Mouse (Mus musculus) G1E (cell line): ENCODE measurements at regions not wholly inside any gene's neighbourhood (a gene's known extent, or its start where the extent isn't known, plus 50 kb on each side); places are given as distances from the start of the nearest gene placed in this dataset.

Experiments
- CTCF ChIP-seq: IDR thresholded peaks from 2 replicates; pipeline ENCODE4 v1.5.1; 2012; ENCODE audit warnings: low read depth, low read length, inconsistent platforms, mixed read lengths
- GATA1 ChIP-seq: IDR thresholded peaks from 2 replicates; pipeline ENCODE4 v1.6.1; 2012; ENCODE audit warnings: borderline replicate concordance, low read length, inconsistent platforms, mixed read lengths
- POLR2AphosphoS5 ChIP-seq: IDR thresholded peaks from 2 replicates; pipeline ENCODE4 v1.6.1; 2012; ENCODE audit warnings: low read depth, low read length, inconsistent platforms; ENCODE audit not compliant: insufficient replicate concordance
- TAL1 ChIP-seq: conservative IDR thresholded peaks from 2 replicates; pipeline ENCODE4 v1.6.1; 2012; ENCODE audit warnings: low read depth, low read length, inconsistent platforms, mixed read lengths

DNA sequence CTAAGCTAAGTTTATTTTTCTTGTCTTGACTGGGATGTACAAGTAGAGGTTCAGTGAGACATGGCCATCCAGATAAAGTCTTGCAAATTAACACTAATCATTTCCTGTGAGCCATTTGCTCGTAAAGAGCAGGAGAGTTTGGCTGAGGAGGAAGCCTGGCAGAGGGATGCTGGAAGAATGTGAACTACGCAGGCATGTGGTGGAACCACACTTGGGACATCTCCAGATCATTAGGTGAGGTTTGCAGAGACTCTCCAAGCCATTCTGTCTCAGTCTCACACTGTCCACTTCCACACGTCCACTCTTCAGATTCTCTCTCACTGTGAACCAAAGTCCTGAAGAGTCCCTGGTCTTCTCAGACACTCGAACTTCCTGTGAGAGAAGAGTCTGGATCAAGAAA lies 256.3 kb downstream of the Dysf start:
- TF ChIP-seq CTCF (no peak), POLR2AphosphoS5 (no peak), GATA1 (no peak), TAL1 (no peak)
